8 mouse cellular contexts compared by ENCODE assay signal in genomic region chr10:123147180-123147579, GRCm38 (mm10). TPM values are rescaled to one million over a fixed set of nuclear protein-coding genes. Genes with fewer than 3 reads are reported as not detected.
DNase-seq lines count a peak whose midpoint lies in the region; ATAC-seq and TF ChIP-seq lines count a peak whose summit lies in the region.

No protein-coding gene starts in this region.

- peak overlapping the region; percentile 2; the same call in 1 of the 2 replicates for H3K27ac ChIP-seq in layer of hippocampus, adult 2 months
- peak overlapping the region; percentile 36 for H3K27ac ChIP-seq in heart, adult 2 months

- no peak for ATAC-seq in erythroid progenitor cell, adult 5-6 weeks (replicated peaks; ENCODE audit: low FRiP score, poor library complexity, severe bottlenecking)

- intact Hi-C loops in heart, adult 2 months (cut with DNase I): no loop called here

- no peak overlapping the region for H3K4me3 ChIP-seq in layer of hippocampus, adult 2 months
- no peak overlapping the region for H3K4me3 ChIP-seq in heart, adult 2 months

- no peak overlapping the region for H3K9ac ChIP-seq in heart, adult 2 months (ENCODE audit: low read depth, low read length)

- no peak for TF ChIP-seq CTCF in layer of hippocampus, adult 2 months (conservative IDR thresholded peaks at IDR 0.05)
- no peak for TF ChIP-seq CTCF in heart, adult 2 months (IDR thresholded peaks at IDR 0.05)

- peaks cover 9% of the 10 kb centered on the region for H3K36me3 ChIP-seq in heart, adult 2 months (ENCODE audit: control insufficient read depth, insufficient read depth, low read length)

- TF ChIP-seq EP300 in heart, adult 2 months (IDR thresholded peaks at IDR 0.05; ENCODE audit: insufficient read depth, low read depth, low read length): 0 out of 2 replicates have a peak, but pooled peaks have one; percentile 37

- H3K79me2 ChIP-seq in heart, adult 2 months (replicated peaks; ENCODE audit: control insufficient read depth, insufficient read depth, low read length): no peaks in the 10 kb centered on the region

- peak in 1 of 2 experiments; percentile 13 for DNase-seq in layer of hippocampus, adult 2 months (ENCODE audit: low spot score in 2 of 2)
- no peak for DNase-seq in layer of hippocampus, postnatal 14 days (ENCODE audit: low spot score in 2 of 2)
- DNase-seq in adrenal gland, postnatal 14 days: peak; percentile 81
- DNase-seq in heart, adult 2 months: peak; percentile 33 to 62
- DNase-seq in lung, postnatal 25 days (ENCODE audit: low spot score): peak; percentile 4
- DNase-seq in cerebellum, postnatal 36 days: no peak
- no peak for DNase-seq in thymus, postnatal 25 days

- no peaks in the 10 kb centered on the region for H3K27me3 ChIP-seq in heart, adult 2 months (ENCODE audit: control insufficient read depth, insufficient read depth, low read length)

- H3K4me1 ChIP-seq in heart, adult 2 months (ENCODE audit: control insufficient read depth, insufficient read depth, low read length): peaks cover 8% of the 10 kb centered on the region

- WGBS in heart, adult 2 months: 44% methylated on average over 6 of the region's 6 CpGs

- TF ChIP-seq POLR2A in heart, adult 2 months (IDR thresholded peaks at IDR 0.05; ENCODE audit: insufficient read depth, low read depth, low read length): no peak; the same call in 1 of the 2 replicates

RNA-seq across cellular contexts. Expression of gene Usp15, which starts 49.6 kb away (rescaled TPM):
- total RNA-seq in layer of hippocampus, adult 2 months (2021): 100 to 1,000 TPM in 1 of 2 experiments, 10 to 100 TPM in 1; 94.4 to 105 TPM
- 10 to 100 TPM; 97.3 to 99.9 TPM for total RNA-seq in layer of hippocampus, postnatal 14 days (2021)
- total RNA-seq in adrenal gland, postnatal 14 days (2021): 92.2 and 94.3 TPM in 2 replicates
- 100 to 1,000 TPM in 1 of 2 experiments, 10 to 100 TPM in 1; 86.4 to 103 TPM for total RNA-seq in heart, adult 2 months (2021)
- polyA plus RNA-seq in heart, adult 2 months (2012; rRNA removed): 14.5 and 29.3 TPM in 2 replicates
- total RNA-seq in erythroid progenitor cell, adult 5-6 weeks (2015; ENCODE audit: low replicate concordance): 405 and 417 TPM in 2 replicates
- 704 and 813 TPM in 2 replicates for total RNA-seq in erythroid progenitor cell, adult 5-6 weeks (2017; ENCODE audit: low replicate concordance)

Comparison
In these comparisons a context has a peak if more than half of its experiments do, and no peak if none do; other contexts are left out.
1. DNase-seq: peak in adrenal gland, postnatal 14 days (single experiment), heart, adult 2 months (2 of 2) and lung, postnatal 25 days (single experiment); none in layer of hippocampus, postnatal 14 days (0 of 2), cerebellum, postnatal 36 days (0 of 2) and thymus, postnatal 25 days (single experiment).